Mouse (Mus musculus) right cerebral cortex, postnatal 10 days (tissue): Measurements from ENCODE around the gene Actrt3.
A peak's percentile ranks its signal among the peaks of the same experiment; 100 is the strongest.
"Not testable (repeated sequence)": the region's sequence is repeated elsewhere in the genome, so short reads cannot be mapped to it uniquely, and the experiment has no call there.

Experiments used
- DNase-seq, 2 experiments: peaks; one replicate each; pipeline ENCODE4 v3.0.0; 2021; ENCODE audit warnings: low spot score in 2 of 2

Gene Actrt3

DNA sequence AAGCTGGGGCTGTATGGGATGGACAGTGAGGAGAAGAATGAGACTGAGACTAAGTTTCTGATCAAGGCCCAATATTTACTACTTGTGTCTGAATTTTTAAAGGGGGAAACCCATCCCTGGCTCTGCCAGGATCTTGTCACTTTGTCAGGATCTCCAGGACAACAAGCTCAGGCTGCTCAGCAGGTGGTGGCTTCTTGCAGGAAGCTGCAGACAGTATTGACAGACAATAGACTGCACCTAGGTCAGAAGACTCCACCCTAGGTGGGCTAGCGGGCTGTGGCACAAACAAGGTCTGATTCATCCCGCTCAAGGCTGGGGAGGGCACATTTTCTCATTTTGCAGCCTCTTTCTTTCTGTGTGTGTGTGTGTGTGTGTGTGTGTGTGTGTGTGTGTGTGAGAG, 26.2 kb downstream of the Actrt3 start:
- DNase-seq: no peak

DNA sequence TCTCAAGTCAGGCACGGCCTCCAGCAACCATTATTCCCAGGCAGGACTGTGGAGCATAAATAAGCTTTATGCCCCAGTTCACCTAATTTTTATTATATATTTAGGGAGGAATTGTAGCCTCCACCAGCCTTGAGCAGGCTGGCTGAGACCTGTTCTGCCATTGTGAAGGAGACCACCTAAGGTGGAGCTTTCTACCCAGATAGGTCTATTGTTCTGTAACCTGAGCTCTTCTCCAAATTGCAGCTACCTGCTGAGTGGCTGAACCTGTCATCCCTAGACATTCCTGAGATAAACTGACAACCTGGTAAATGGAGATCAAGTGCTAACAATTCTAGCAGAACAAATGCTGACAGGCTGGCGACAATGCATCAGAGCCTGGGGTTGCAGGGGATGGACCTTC, 33.4 kb downstream of the Actrt3 start:
- not testable (repeated sequence) for DNase-seq

DNA sequence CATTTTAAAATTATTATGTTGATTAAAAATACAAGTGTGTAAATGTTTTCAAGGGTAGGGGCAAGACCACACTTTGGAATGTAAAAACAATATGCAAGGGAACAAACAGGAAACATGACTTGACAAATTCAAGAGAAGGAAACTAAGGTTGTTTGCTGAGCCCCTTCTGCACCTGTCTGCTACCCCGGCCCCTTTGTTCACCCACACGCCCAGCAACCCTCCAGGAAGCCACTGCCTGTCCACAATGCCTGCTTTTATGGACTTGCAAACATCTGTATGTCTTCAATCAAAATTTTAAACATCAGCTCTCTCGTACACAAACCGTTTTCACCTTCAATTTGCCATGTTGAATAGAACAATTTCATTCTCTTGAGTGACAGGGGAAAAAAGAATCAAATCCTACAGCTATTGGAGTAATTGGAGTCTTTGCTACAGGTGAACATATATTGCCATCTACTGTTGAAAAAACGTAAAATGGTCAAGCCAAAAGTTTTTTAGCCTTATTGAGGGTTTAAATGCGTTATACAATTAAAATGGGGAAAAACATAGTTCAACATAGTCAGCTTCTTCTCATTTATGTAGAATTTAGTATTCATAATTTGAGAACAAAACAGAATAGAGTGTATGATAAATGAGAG, 38.9 kb downstream of the Actrt3 start:
- no peak for DNase-seq

DNA sequence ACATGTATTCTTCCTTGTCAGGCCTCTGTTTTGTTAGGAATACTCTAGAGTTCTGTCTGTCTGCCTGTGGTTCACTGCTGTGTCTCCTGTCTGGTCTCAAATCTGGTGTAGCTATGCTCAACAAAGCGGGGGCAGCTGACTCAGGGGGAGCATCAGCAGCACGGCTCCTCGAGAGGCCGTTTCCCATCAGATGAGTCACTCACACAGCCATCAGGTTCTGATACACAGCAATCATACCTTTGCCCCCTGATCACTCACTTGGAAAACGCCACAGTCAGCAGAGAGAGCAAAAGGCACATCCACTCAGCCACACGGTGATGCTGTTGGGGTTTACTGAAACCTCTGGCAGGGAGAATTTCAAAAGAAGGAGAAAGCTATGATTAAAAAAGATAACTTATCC, 46.0 kb downstream of the Actrt3 start:
- no peak for DNase-seq

DNA sequence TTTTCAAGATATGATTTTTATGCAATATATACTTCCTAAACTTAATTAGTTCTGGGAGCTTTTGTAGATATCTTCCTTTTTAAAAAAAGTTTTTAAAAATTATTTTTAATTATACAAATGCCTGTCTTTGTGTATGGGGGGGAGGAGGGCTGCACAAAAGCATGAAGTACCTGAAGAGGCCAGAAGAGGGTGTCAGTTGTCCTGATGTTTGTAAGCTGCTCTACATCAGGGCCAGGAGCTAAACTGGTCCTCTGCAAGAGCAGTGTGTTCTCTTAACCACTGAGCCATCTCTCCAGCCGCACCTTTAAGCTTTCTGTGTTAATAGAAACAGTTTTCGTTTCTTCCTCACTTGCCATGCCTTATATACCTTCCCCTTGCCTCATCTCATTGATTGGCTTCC, 49.5 kb downstream of the Actrt3 start:
- no peak for DNase-seq

DNA sequence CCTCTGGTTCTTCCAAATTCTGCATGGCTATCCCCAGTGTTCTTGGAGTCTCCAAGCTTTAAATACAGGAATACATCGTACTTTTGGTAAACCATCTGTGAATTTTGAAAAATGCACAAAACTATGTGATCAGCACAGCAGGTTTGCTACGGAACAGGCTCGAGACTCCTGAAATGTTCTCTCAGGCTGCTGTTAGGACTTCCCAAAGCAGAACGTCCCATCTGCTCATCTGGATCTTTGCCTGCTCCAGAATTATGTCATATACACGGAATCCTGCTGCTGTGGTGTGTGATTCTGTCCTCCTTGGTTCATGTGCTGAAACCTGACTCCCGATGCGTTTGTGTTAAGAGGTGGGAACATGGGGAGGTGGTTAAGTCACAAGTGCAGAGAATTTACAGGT, 50.8 kb downstream of the Actrt3 start:
- peak; percentile 38 to 51 for DNase-seq

DNA sequence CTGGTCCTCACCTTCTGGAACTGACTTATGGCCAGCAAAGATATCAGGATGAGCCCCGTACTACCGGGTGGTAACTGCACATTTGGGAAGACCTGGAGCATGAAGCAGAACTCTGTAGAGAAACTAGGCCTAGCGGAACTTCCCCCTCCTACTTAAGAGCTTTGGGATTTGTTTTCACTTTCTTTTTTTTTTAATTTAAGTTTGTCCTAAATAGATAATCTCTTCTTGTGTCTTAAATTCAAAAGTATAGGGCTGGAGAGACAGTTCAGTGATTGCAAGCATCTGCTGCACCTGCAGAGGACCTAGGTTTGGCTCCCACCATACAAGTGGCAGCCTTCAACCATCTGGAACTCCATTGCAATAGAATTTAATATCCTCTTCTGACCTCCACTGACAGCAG, 51.8 kb downstream of the Actrt3 start, which contains the start of gene Mecom:
TSS of gene Mecom (minus strand) at position 101 of the 400 bp plus-strand sequence.
- no peak for DNase-seq
